Mouse (Mus musculus) testis, adult 2 months (tissue): ENCODE measurements around the gene Ormdl2. TPM values are rescaled to one million over a fixed set of nuclear protein-coding genes. Genes with fewer than 3 reads are reported as not detected.

Experiments used
- H3K27ac ChIP-seq: fragments of 200-500 bp; 2 replicates; pipeline ENCODE4 v1.5.1; 2012; ENCODE audit warnings: low read depth, low read length; ENCODE audit not compliant: control insufficient read depth, insufficient read depth
- H3K27me3 ChIP-seq: fragments of 200-500 bp; 2 replicates; pipeline ENCODE4 v1.6.1; 2012; ENCODE audit warnings: mild to moderate bottlenecking, low read length, moderate library complexity; ENCODE audit not compliant: control insufficient read depth, insufficient read depth
- H3K36me3 ChIP-seq: fragments of 200-500 bp; 2 replicates; pipeline ENCODE4 v1.6.1; 2012; ENCODE audit warnings: mild to moderate bottlenecking, low read length; ENCODE audit not compliant: control insufficient read depth, insufficient read depth
- H3K4me1 ChIP-seq: fragments of 200-500 bp; 2 replicates; pipeline ENCODE4 v1.6.1; 2012; ENCODE audit warnings: low read length; ENCODE audit not compliant: control insufficient read depth, insufficient read depth
- H3K4me3 ChIP-seq: fragments of 200-500 bp; 2 replicates; pipeline ENCODE4 v1.5.1; 2012; ENCODE audit warnings: low read depth, mild to moderate bottlenecking, low read length, moderate library complexity, mixed read lengths; ENCODE audit not compliant: control insufficient read depth
- CTCF ChIP-seq: fragments of 200-500 bp; IDR thresholded peaks from 2 replicates; pipeline ENCODE4 v1.5.1; 2012; ENCODE audit warnings: low read depth, mild to moderate bottlenecking, inconsistent platforms, low read length, moderate library complexity; ENCODE audit not compliant: control insufficient read depth, insufficient read depth, insufficient replicate concordance
- POLR2A ChIP-seq: fragments of 200-500 bp; IDR thresholded peaks from 2 replicates; pipeline ENCODE4 v1.6.1; 2012; ENCODE audit warnings: low read depth, mild to moderate bottlenecking, inconsistent platforms, low read length, moderate library complexity; ENCODE audit not compliant: control insufficient read depth
- polyA plus RNA-seq: library from polyadenylated mRNA; depleted of rRNA; stranded (reverse); fragments of >200 nt; gene quantifications from 2 replicates; pipeline ENCODE4 v1.2.3, GENCODE M21; 2012; rRNA removed

Gene Ormdl2
- polyA plus RNA-seq, 1 experiment = 91.8 TPM

GRCm38 (mm10) chr10:128790398-128791124 lies 30.9 kb downstream of the Ormdl2 start, which contains the start of gene Mmp19:
Gene Mmp19 (plus strand): TSS chr10:128790910.
- Histone ChIP-seq H3K4me1 (no peaks in the 10 kb centered on the region; the same call in 1 of the 2 replicates), H3K4me3 (no peak within 1 kb of the TSS), H3K27ac (no peak within 1 kb of the TSS), H3K27me3 (no peaks in the 10 kb centered on the region), H3K36me3 (no peaks in the 10 kb centered on the region)
- no peak for TF ChIP-seq POLR2A
- no peak for TF ChIP-seq CTCF

- H3K36me3 ChIP-seq = no peaks in the 10 kb centered on the region
- H3K4me3 ChIP-seq = no peak overlapping the region
- no peaks in the 10 kb centered on the region; the same call in 1 of the 2 replicates for H3K4me1 ChIP-seq
- H3K27me3 ChIP-seq = no peaks in the 10 kb centered on the region
- H3K27ac ChIP-seq = no peak overlapping the region
- TF ChIP-seq POLR2A (no peak), CTCF (no peak)
Measured at GRCm38 (mm10) chr10:128780200-128780599, 41.2 kb downstream of the Ormdl2 start.

- no peak for TF ChIP-seq CTCF
- TF ChIP-seq POLR2A = no peak
- Histone ChIP-seq H3K27ac (peak overlapping the region; percentile 67), H3K4me3 (no peak overlapping the region), H3K36me3 (no peaks in the 10 kb centered on the region), H3K27me3 (no peaks in the 10 kb centered on the region), H3K4me1 (no peaks in the 10 kb centered on the region; the same call in 1 of the 2 replicates)
Measured at GRCm38 (mm10) chr10:128779011-128779795, 42.2 kb downstream of the Ormdl2 start.

GRCm38 (mm10) chr10:128778441-128778840 lies 43.0 kb downstream of the Ormdl2 start:
- H3K27ac ChIP-seq = no peak overlapping the region
- no peaks in the 10 kb centered on the region for H3K36me3 ChIP-seq
- H3K27me3 ChIP-seq = no peaks in the 10 kb centered on the region
- TF ChIP-seq CTCF = no peak
- TF ChIP-seq POLR2A = no peak
- H3K4me1 ChIP-seq = no peaks in the 10 kb centered on the region; the same call in 1 of the 2 replicates
- no peak overlapping the region for H3K4me3 ChIP-seq

GRCm38 (mm10) chr10:128773685-128774084 lies 47.8 kb downstream of the Ormdl2 start:
- Histone ChIP-seq H3K27me3 (no peaks in the 10 kb centered on the region), H3K4me3 (no peak overlapping the region)
- no peak for TF ChIP-seq POLR2A

GRCm38 (mm10) chr10:128772895-128773294 lies 48.5 kb downstream of the Ormdl2 start:
- Histone ChIP-seq H3K4me3 (no peak overlapping the region), H3K27ac (no peak overlapping the region), H3K4me1 (no peaks in the 10 kb centered on the region), H3K27me3 (no peaks in the 10 kb centered on the region), H3K36me3 (no peaks in the 10 kb centered on the region)
- no peak for TF ChIP-seq POLR2A
- no peak for TF ChIP-seq CTCF

More at GRCm38 (mm10) chr10:128773685-128774084, 47.8 kb downstream of the Ormdl2 start:
- Histone ChIP-seq H3K36me3 (no peaks in the 10 kb centered on the region), H3K4me1 (no peaks in the 10 kb centered on the region), H3K27ac (no peak overlapping the region)

Other genes starting within 250 kb of the Ormdl2 start
- 0.77 and 2.1 TPM in 2 replicates for gene Erbb3, start 232.0 kb downstream of the Ormdl2 start, polyA plus RNA-seq
- 296 and 407 TPM in 2 replicates for gene Rps26, start 194.9 kb downstream of the Ormdl2 start, polyA plus RNA-seq
- gene Ikzf4, start 175.7 kb downstream of the Ormdl2 start, polyA plus RNA-seq = 0.84 and 1.2 TPM in 2 replicates
- 7.0 and 9.7 TPM in 2 replicates for gene Suox, start 147.6 kb downstream of the Ormdl2 start, polyA plus RNA-seq
- gene Rab5b, start 125.4 kb downstream of the Ormdl2 start, polyA plus RNA-seq = 27.6 and 31.1 TPM in 2 replicates
- gene Pmel, start 117.5 kb downstream of the Ormdl2 start, polyA plus RNA-seq = 24.6 and 27.7 TPM in 2 replicates
- gene Cdk2, start 116.6 kb downstream of the Ormdl2 start, polyA plus RNA-seq = 53.1 and 61.0 TPM in 2 replicates
- gene Dgka, start 76.8 kb downstream of the Ormdl2 start, polyA plus RNA-seq = 124 TPM in 2 replicates
- gene Pym1, start 73.8 kb downstream of the Ormdl2 start, polyA plus RNA-seq = 19.5 TPM in 2 replicates
- 1.3 and 1.6 TPM in 2 replicates for gene Mmp19, start 30.7 kb downstream of the Ormdl2 start, polyA plus RNA-seq
- gene Dnajc14, start 17.6 kb downstream of the Ormdl2 start, polyA plus RNA-seq = 8.9 and 10.4 TPM in 2 replicates
- 7.7 and 8.2 TPM in 2 replicates for gene Tmem198b, start 17.3 kb downstream of the Ormdl2 start, polyA plus RNA-seq
- gene Sarnp, start 4.3 kb downstream of the Ormdl2 start, polyA plus RNA-seq = 11.0 and 13.2 TPM in 2 replicates
- 0.82 and 0.93 TPM in 2 replicates for gene Gdf11, start 70.1 kb upstream of the Ormdl2 start, polyA plus RNA-seq
- 28.8 and 30.9 TPM in 2 replicates for gene Cd63, start 79.3 kb upstream of the Ormdl2 start, polyA plus RNA-seq
- gene Rdh5, start 101.2 kb upstream of the Ormdl2 start, polyA plus RNA-seq = 7.5 and 8.9 TPM in 2 replicates
- 97.9 and 108 TPM in 2 replicates for gene Bloc1s1, start 102.4 kb upstream of the Ormdl2 start, polyA plus RNA-seq
- 19.0 and 19.1 TPM in 2 replicates for gene Itga7, start 112.2 kb upstream of the Ormdl2 start, polyA plus RNA-seq
- 1.3 and 1.6 TPM in 2 replicates for gene Mettl7b, start 139.3 kb upstream of the Ormdl2 start, polyA plus RNA-seq
- gene Olfr9, start 167.8 kb upstream of the Ormdl2 start, polyA plus RNA-seq = not detected in 2 replicates
- not detected in 2 replicates for gene Olfr763, start 189.1 kb upstream of the Ormdl2 start, polyA plus RNA-seq
- gene Olfr764-ps1, start 218.3 kb upstream of the Ormdl2 start, polyA plus RNA-seq = 0.04 TPM in 1 of 2 replicates, not detected in the other
- gene Olfr765, start 228.4 kb upstream of the Ormdl2 start, polyA plus RNA-seq = not detected in 2 replicates
- gene Olfr766-ps1, start 247.3 kb upstream of the Ormdl2 start, polyA plus RNA-seq = not detected in 2 replicates